Mouse (Mus musculus): Measurements from ENCODE around the gene Glt6d1. TPM values are rescaled to one million over a fixed set of nuclear protein-coding genes. Genes with fewer than 3 reads are reported as not detected.
"Not testable (repeated sequence)": the region's sequence is repeated elsewhere in the genome, so short reads cannot be mapped to it uniquely, and the experiment has no call there.

Glt6d1 gene
- not detected in 2 replicates for polyA plus RNA-seq (2015; fragmentation: Nextera tagmentation; extraction: Ambion mirVana)

- not testable (repeated sequence) for ATAC-seq (ENCODE audit: insufficient read depth, low FRiP score); H3K4me2 ChIP-seq (ENCODE audit: low read depth, low read length); H3K9me3 ChIP-seq (replicated peaks; ENCODE audit: control insufficient read depth, low read length); H3K4me3 ChIP-seq (replicated peaks; ENCODE audit: low read length); H3K27ac ChIP-seq (ENCODE audit: low read length); H3K36me3 ChIP-seq (ENCODE audit: control insufficient read depth, insufficient read depth, low read length); H3K9ac ChIP-seq (ENCODE audit: low read length); H3K4me1 ChIP-seq (ENCODE audit: control insufficient read depth, insufficient read depth, low read length); H3K27me3 ChIP-seq (ENCODE audit: control insufficient read depth, insufficient read depth, low read length)
- 71% methylated on average over 1 of the region's 1 CpGs for WGBS
Measured at GRCm38 (mm10) chr2:25815748-25816147, at the start of gene Glt6d1. Glt6d1 (minus strand) TSS chr2:25815848.

- no peak overlapping the region for H3K4me2 ChIP-seq (ENCODE audit: low read depth, low read length)
- WGBS, result 12% methylated on average over 4 of the region's 4 CpGs
- H3K9me3 ChIP-seq (replicated peaks; ENCODE audit: control insufficient read depth, low read length), result no peaks in the 10 kb centered on the region
- H3K36me3 ChIP-seq (ENCODE audit: control insufficient read depth, insufficient read depth, low read length), result no peaks in the 10 kb centered on the region
- H3K9ac ChIP-seq (ENCODE audit: low read length), result no peak overlapping the region
- no peak for ATAC-seq (ENCODE audit: insufficient read depth, low FRiP score)
- H3K4me3 ChIP-seq (replicated peaks; ENCODE audit: low read length), result no peak overlapping the region
- H3K27me3 ChIP-seq (ENCODE audit: control insufficient read depth, insufficient read depth, low read length), result peaks cover 17% of the 10 kb centered on the region
- peaks cover 5% of the 10 kb centered on the region; the same call in 1 of the 2 replicates for H3K4me1 ChIP-seq (ENCODE audit: control insufficient read depth, insufficient read depth, low read length)
- H3K27ac ChIP-seq (ENCODE audit: low read length), result no peak overlapping the region
Measured at GRCm38 (mm10) chr2:25865412-25865811, 49.8 kb upstream of the Glt6d1 start.

- 5% methylated on average over 18 of the region's 18 CpGs for WGBS
- Histone ChIP-seq H3K9ac (ENCODE audit: low read length) (no peak overlapping the region), H3K4me1 (ENCODE audit: control insufficient read depth, insufficient read depth, low read length) (peaks cover 5% of the 10 kb centered on the region; the same call in 1 of the 2 replicates), H3K9me3 (replicated peaks; ENCODE audit: control insufficient read depth, low read length) (no peaks in the 10 kb centered on the region), H3K36me3 (ENCODE audit: control insufficient read depth, insufficient read depth, low read length) (no peaks in the 10 kb centered on the region), H3K27me3 (ENCODE audit: control insufficient read depth, insufficient read depth, low read length) (peaks cover 17% of the 10 kb centered on the region), H3K4me2 (ENCODE audit: low read depth, low read length) (peak overlapping the region; percentile 88), H3K4me3 (replicated peaks; ENCODE audit: low read length) (peak overlapping the region; percentile 48), H3K27ac (ENCODE audit: low read length) (no peak overlapping the region)
- no peak for ATAC-seq (ENCODE audit: insufficient read depth, low FRiP score)
Measured at GRCm38 (mm10) chr2:25864230-25864629, 48.6 kb upstream of the Glt6d1 start.

GRCm38 (mm10) chr2:25863337-25864131, 47.9 kb upstream of the Glt6d1 start, which contains the start of gene Kcnt1:
Kcnt1 (plus strand) TSS chr2:25863734.
- ATAC-seq (ENCODE audit: insufficient read depth, low FRiP score), result peak; percentile 39; the same call in 1 of the 2 replicates
- peaks cover 17% of the 10 kb centered on the region for H3K27me3 ChIP-seq (ENCODE audit: control insufficient read depth, insufficient read depth, low read length)
- H3K27ac ChIP-seq (ENCODE audit: low read length), result no peak within 1 kb of the TSS
- peak within 1 kb of the TSS; percentile 88 for H3K4me2 ChIP-seq (ENCODE audit: low read depth, low read length)
- H3K9ac ChIP-seq (ENCODE audit: low read length), result no peak within 1 kb of the TSS
- H3K9me3 ChIP-seq (replicated peaks; ENCODE audit: control insufficient read depth, low read length), result no peaks in the 10 kb centered on the region
- H3K36me3 ChIP-seq (ENCODE audit: control insufficient read depth, insufficient read depth, low read length), result no peaks in the 10 kb centered on the region
- H3K4me3 ChIP-seq (replicated peaks; ENCODE audit: low read length), result peak within 1 kb of the TSS; percentile 48
- WGBS, result under 1% methylated on average over 50 of the region's 53 CpGs
- peaks cover 5% of the 10 kb centered on the region; the same call in 1 of the 2 replicates for H3K4me1 ChIP-seq (ENCODE audit: control insufficient read depth, insufficient read depth, low read length)

- Histone ChIP-seq H3K9me3 (replicated peaks; ENCODE audit: control insufficient read depth, low read length) (no peaks in the 10 kb centered on the region), H3K27ac (ENCODE audit: low read length) (no peak overlapping the region), H3K4me1 (ENCODE audit: control insufficient read depth, insufficient read depth, low read length) (peaks cover 5% of the 10 kb centered on the region; the same call in 1 of the 2 replicates), H3K4me3 (replicated peaks; ENCODE audit: low read length) (no peak overlapping the region), H3K36me3 (ENCODE audit: control insufficient read depth, insufficient read depth, low read length) (no peaks in the 10 kb centered on the region), H3K9ac (ENCODE audit: low read length) (no peak overlapping the region), H3K4me2 (ENCODE audit: low read depth, low read length) (peak overlapping the region; percentile 88; the same call in 1 of the 2 replicates), H3K27me3 (ENCODE audit: control insufficient read depth, insufficient read depth, low read length) (peaks cover 17% of the 10 kb centered on the region)
- 58% methylated on average over 5 of the region's 5 CpGs for WGBS
- no peak for ATAC-seq (ENCODE audit: insufficient read depth, low FRiP score)
Measured at GRCm38 (mm10) chr2:25862696-25863270, 47.1 kb upstream of the Glt6d1 start.

- 57% methylated on average over 2 of the region's 2 CpGs for WGBS
- ATAC-seq (ENCODE audit: insufficient read depth, low FRiP score), result no peak
- peaks cover 5% of the 10 kb centered on the region; the same call in 1 of the 2 replicates for H3K4me1 ChIP-seq (ENCODE audit: control insufficient read depth, insufficient read depth, low read length)
Measured at GRCm38 (mm10) chr2:25862038-25862437, 46.4 kb upstream of the Glt6d1 start.

GRCm38 (mm10) chr2:25859891-25860290, 44.2 kb upstream of the Glt6d1 start:
- no peak for ATAC-seq (ENCODE audit: insufficient read depth, low FRiP score)
- whole genome bisulfite sequencing, result 89% methylated on average over 3 of the region's 3 CpGs

More at GRCm38 (mm10) chr2:25862038-25862437, 46.4 kb upstream of the Glt6d1 start:
- Histone ChIP-seq H3K4me2 (ENCODE audit: low read depth, low read length) (no peak overlapping the region), H3K36me3 (ENCODE audit: control insufficient read depth, insufficient read depth, low read length) (no peaks in the 10 kb centered on the region), H3K27me3 (ENCODE audit: control insufficient read depth, insufficient read depth, low read length) (peaks cover 17% of the 10 kb centered on the region), H3K9ac (ENCODE audit: low read length) (no peak overlapping the region), H3K27ac (ENCODE audit: low read length) (no peak overlapping the region), H3K9me3 (replicated peaks; ENCODE audit: control insufficient read depth, low read length) (no peaks in the 10 kb centered on the region), H3K4me3 (replicated peaks; ENCODE audit: low read length) (no peak overlapping the region)

GRCm38 (mm10) chr2:25853998-25854397, 38.4 kb upstream of the Glt6d1 start:
- 70% methylated on average over 5 of the region's 5 CpGs for WGBS
- no peak overlapping the region for H3K4me3 ChIP-seq (replicated peaks; ENCODE audit: low read length)
- no peak overlapping the region for H3K9ac ChIP-seq (ENCODE audit: low read length)
- ATAC-seq (ENCODE audit: insufficient read depth, low FRiP score), result no peak
- no peak overlapping the region for H3K27ac ChIP-seq (ENCODE audit: low read length)
- H3K4me1 ChIP-seq (ENCODE audit: control insufficient read depth, insufficient read depth, low read length), result no peaks in the 10 kb centered on the region
- H3K4me2 ChIP-seq (ENCODE audit: low read depth, low read length), result no peak overlapping the region
- H3K9me3 ChIP-seq (replicated peaks; ENCODE audit: control insufficient read depth, low read length), result no peaks in the 10 kb centered on the region
- no peaks in the 10 kb centered on the region for H3K27me3 ChIP-seq (ENCODE audit: control insufficient read depth, insufficient read depth, low read length)
- no peaks in the 10 kb centered on the region for H3K36me3 ChIP-seq (ENCODE audit: control insufficient read depth, insufficient read depth, low read length)

More at GRCm38 (mm10) chr2:25859891-25860290, 44.2 kb upstream of the Glt6d1 start:
- Histone ChIP-seq H3K4me1 (ENCODE audit: control insufficient read depth, insufficient read depth, low read length) (peaks cover 5% of the 10 kb centered on the region; the same call in 1 of the 2 replicates), H3K4me2 (ENCODE audit: low read depth, low read length) (no peak overlapping the region), H3K9ac (ENCODE audit: low read length) (no peak overlapping the region), H3K27me3 (ENCODE audit: control insufficient read depth, insufficient read depth, low read length) (peaks cover 12% of the 10 kb centered on the region), H3K27ac (ENCODE audit: low read length) (no peak overlapping the region), H3K9me3 (replicated peaks; ENCODE audit: control insufficient read depth, low read length) (no peaks in the 10 kb centered on the region), H3K36me3 (ENCODE audit: control insufficient read depth, insufficient read depth, low read length) (no peaks in the 10 kb centered on the region), H3K4me3 (replicated peaks; ENCODE audit: low read length) (no peak overlapping the region)

- Histone ChIP-seq H3K36me3 (ENCODE audit: control insufficient read depth, insufficient read depth, low read length) (no peaks in the 10 kb centered on the region), H3K27me3 (ENCODE audit: control insufficient read depth, insufficient read depth, low read length) (no peaks in the 10 kb centered on the region), H3K4me3 (replicated peaks; ENCODE audit: low read length) (no peak overlapping the region), H3K4me1 (ENCODE audit: control insufficient read depth, insufficient read depth, low read length) (no peaks in the 10 kb centered on the region), H3K27ac (ENCODE audit: low read length) (no peak overlapping the region), H3K9ac (ENCODE audit: low read length) (no peak overlapping the region), H3K9me3 (replicated peaks; ENCODE audit: control insufficient read depth, low read length) (no peaks in the 10 kb centered on the region), H3K4me2 (ENCODE audit: low read depth, low read length) (no peak overlapping the region)
- ATAC-seq (ENCODE audit: insufficient read depth, low FRiP score), result 0 out of 2 replicates have a peak, but pooled peaks have one; percentile 10
- 47% methylated on average over 3 of the region's 3 CpGs for WGBS
Measured at GRCm38 (mm10) chr2:25852626-25853025, 37.0 kb upstream of the Glt6d1 start.

Data from stomach, embryonic 16.5 days (tissue).